Mouse (Mus musculus): Measurements from ENCODE around the gene Mkrn1. TPM values are rescaled to one million over a fixed set of nuclear protein-coding genes. Genes with fewer than 3 reads are reported as not detected.

Gene Mkrn1
- polyA plus RNA-seq, 1 experiment from 2014 or later, result 66.8 TPM

GRCm38 (mm10) chr6:39377311-39377827 is 42.9 kb downstream of the Mkrn1 start, which contains the start of gene Slc37a3:
Gene Slc37a3, minus strand, starts transcription at chr6:39377675.
- Histone ChIP-seq H3K27me3 (ENCODE audit: insufficient read depth, low read length) (no peaks in the 10 kb centered on the region), H3K27ac (peak within 1 kb of the TSS; percentile 39; the same call in 1 of the 2 replicates), H3K4me3 (replicated peaks; ENCODE audit: low read depth, low read length) (peak within 1 kb of the TSS; percentile 91), H3K9ac (ENCODE audit: low read depth, low read length) (peak within 1 kb of the TSS; percentile 84), H3K4me1 (replicated peaks; ENCODE audit: insufficient read depth, low read length) (no peaks in the 10 kb centered on the region), H3K4me2 (ENCODE audit: low read length) (peak within 1 kb of the TSS; percentile 83), H3K36me3 (ENCODE audit: insufficient read depth, low read length) (no peaks in the 10 kb centered on the region), H3K9me3 (replicated peaks; ENCODE audit: low read length) (no peaks in the 10 kb centered on the region)
- no peak for TF ChIP-seq CTCF (IDR thresholded peaks at IDR 0.05; ENCODE audit: low read depth)
- peak; percentile 92 for DNase-seq (ENCODE audit: low spot score)
- peak; percentile 88 for ATAC-seq (replicated peaks; ENCODE audit: low FRiP score, low read depth)
- WGBS, result under 1% methylated on average over 43 of the region's 43 CpGs

- no peaks in the 10 kb centered on the region for H3K27me3 ChIP-seq (ENCODE audit: insufficient read depth, low read length)
- no peaks in the 10 kb centered on the region for H3K4me1 ChIP-seq (replicated peaks; ENCODE audit: insufficient read depth, low read length)
- TF ChIP-seq CTCF (IDR thresholded peaks at IDR 0.05; ENCODE audit: low read depth), result no peak
- H3K4me3 ChIP-seq (replicated peaks; ENCODE audit: low read depth, low read length), result peak overlapping the region; percentile 91
- peak overlapping the region; percentile 83 for H3K4me2 ChIP-seq (ENCODE audit: low read length)
- WGBS, result 11% methylated on average over 9 of the region's 9 CpGs
- no peak for ATAC-seq (replicated peaks; ENCODE audit: low FRiP score, low read depth)
- no peaks in the 10 kb centered on the region for H3K36me3 ChIP-seq (ENCODE audit: insufficient read depth, low read length)
- no peaks in the 10 kb centered on the region for H3K9me3 ChIP-seq (replicated peaks; ENCODE audit: low read length)
- DNase-seq (ENCODE audit: low spot score), result peak; percentile 30
- no peak overlapping the region for H3K27ac ChIP-seq
- H3K9ac ChIP-seq (ENCODE audit: low read depth, low read length), result peak overlapping the region; percentile 84
Measured at GRCm38 (mm10) chr6:39376775-39377174, 43.5 kb downstream of the Mkrn1 start.

GRCm38 (mm10) chr6:39373301-39373955 is 46.8 kb downstream of the Mkrn1 start:
- peak; percentile 21; the same call in 1 of the 2 replicates for ATAC-seq (replicated peaks; ENCODE audit: low FRiP score, low read depth)

GRCm38 (mm10) chr6:39372727-39373126 is 47.5 kb downstream of the Mkrn1 start:
- Histone ChIP-seq H3K4me3 (replicated peaks; ENCODE audit: low read depth, low read length) (no peak overlapping the region), H3K36me3 (ENCODE audit: insufficient read depth, low read length) (no peaks in the 10 kb centered on the region), H3K4me2 (ENCODE audit: low read length) (0 out of 2 replicates have a peak overlapping the region, but pooled peaks have one; percentile 3), H3K4me1 (replicated peaks; ENCODE audit: insufficient read depth, low read length) (no peaks in the 10 kb centered on the region), H3K27me3 (ENCODE audit: insufficient read depth, low read length) (no peaks in the 10 kb centered on the region), H3K9ac (ENCODE audit: low read depth, low read length) (no peak overlapping the region), H3K9me3 (replicated peaks; ENCODE audit: low read length) (no peaks in the 10 kb centered on the region), H3K27ac (peak overlapping the region; percentile 37)
- DNase-seq (ENCODE audit: low spot score) (peak; percentile 92), ATAC-seq (replicated peaks; ENCODE audit: low FRiP score, low read depth) (no peak)
- WGBS, result 12% methylated on average over 7 of the region's 7 CpGs
- TF ChIP-seq CTCF (IDR thresholded peaks at IDR 0.05; ENCODE audit: low read depth), result no peak

More at GRCm38 (mm10) chr6:39373301-39373955, 46.8 kb downstream of the Mkrn1 start:
- Histone ChIP-seq H3K9me3 (replicated peaks; ENCODE audit: low read length) (no peaks in the 10 kb centered on the region), H3K4me3 (replicated peaks; ENCODE audit: low read depth, low read length) (no peak overlapping the region), H3K4me2 (ENCODE audit: low read length) (no peak overlapping the region), H3K27me3 (ENCODE audit: insufficient read depth, low read length) (no peaks in the 10 kb centered on the region), H3K4me1 (replicated peaks; ENCODE audit: insufficient read depth, low read length) (no peaks in the 10 kb centered on the region), H3K9ac (ENCODE audit: low read depth, low read length) (no peak overlapping the region), H3K36me3 (ENCODE audit: insufficient read depth, low read length) (no peaks in the 10 kb centered on the region), H3K27ac (no peak overlapping the region)
- no peak for TF ChIP-seq CTCF (IDR thresholded peaks at IDR 0.05; ENCODE audit: low read depth)
- DNase-seq (ENCODE audit: low spot score), result peak; percentile 87
- 33% methylated on average over 4 of the region's 4 CpGs for WGBS

- no peak overlapping the region for H3K4me3 ChIP-seq (replicated peaks; ENCODE audit: low read depth, low read length)
- H3K27me3 ChIP-seq (ENCODE audit: insufficient read depth, low read length), result no peaks in the 10 kb centered on the region
- no peaks in the 10 kb centered on the region for H3K9me3 ChIP-seq (replicated peaks; ENCODE audit: low read length)
- ATAC-seq (replicated peaks; ENCODE audit: low FRiP score, low read depth) (no peak), DNase-seq (ENCODE audit: low spot score) (no peak)
- no peaks in the 10 kb centered on the region for H3K36me3 ChIP-seq (ENCODE audit: insufficient read depth, low read length)
- no peaks in the 10 kb centered on the region for H3K4me1 ChIP-seq (replicated peaks; ENCODE audit: insufficient read depth, low read length)
- no peak overlapping the region for H3K9ac ChIP-seq (ENCODE audit: low read depth, low read length)
- H3K4me2 ChIP-seq (ENCODE audit: low read length), result no peak overlapping the region
- TF ChIP-seq CTCF (IDR thresholded peaks at IDR 0.05; ENCODE audit: low read depth), result no peak
- no peak overlapping the region for H3K27ac ChIP-seq
Measured at GRCm38 (mm10) chr6:39372042-39372441, 48.2 kb downstream of the Mkrn1 start.

GRCm38 (mm10) chr6:39369631-39370030 is 50.6 kb downstream of the Mkrn1 start:
- Histone ChIP-seq H3K4me1 (replicated peaks; ENCODE audit: insufficient read depth, low read length) (no peaks in the 10 kb centered on the region), H3K27me3 (ENCODE audit: insufficient read depth, low read length) (no peaks in the 10 kb centered on the region), H3K36me3 (ENCODE audit: insufficient read depth, low read length) (no peaks in the 10 kb centered on the region; the same call in 1 of the 2 replicates), H3K4me3 (replicated peaks; ENCODE audit: low read depth, low read length) (no peak overlapping the region), H3K4me2 (ENCODE audit: low read length) (no peak overlapping the region), H3K9ac (ENCODE audit: low read depth, low read length) (no peak overlapping the region), H3K9me3 (replicated peaks; ENCODE audit: low read length) (no peaks in the 10 kb centered on the region), H3K27ac (no peak overlapping the region)
- ATAC-seq (replicated peaks; ENCODE audit: low FRiP score, low read depth) (no peak), DNase-seq (ENCODE audit: low spot score) (no peak)
- TF ChIP-seq CTCF (IDR thresholded peaks at IDR 0.05; ENCODE audit: low read depth), result no peak
- 78% methylated on average over 3 of the region's 3 CpGs for WGBS

All from kidney, postnatal 0 days (tissue).